Mouse (Mus musculus): ENCODE measurements around the gene Plppr1. TPM values are rescaled to one million over a fixed set of nuclear protein-coding genes. Genes with fewer than 3 reads are reported as not detected.

Plppr1 gene
- polyA plus RNA-seq, 1 experiment from 2014 or later, result 51.6 TPM

DNA sequence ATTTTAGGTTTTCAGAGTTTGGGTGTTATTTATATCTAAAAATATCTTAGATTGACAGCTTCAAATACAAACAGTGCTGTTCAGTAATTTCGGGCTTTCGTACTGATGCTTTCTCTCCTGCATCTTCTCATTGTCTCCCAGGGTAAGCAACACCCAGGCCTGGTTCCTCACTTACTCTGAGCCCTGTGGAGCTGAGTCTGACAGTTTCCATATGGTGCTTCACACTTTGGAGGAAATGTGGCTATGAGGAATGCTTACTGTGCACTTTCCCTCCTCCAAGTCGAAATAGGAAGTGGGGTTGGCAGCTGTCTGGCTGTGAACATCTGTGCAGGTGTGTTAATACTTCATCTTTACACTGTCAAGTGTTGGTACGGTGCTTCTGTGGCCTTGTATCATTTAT lies 85.7 kb downstream of the Plppr1 start:
- Histone ChIP-seq H3K4me3 (no peak overlapping the region), H3K36me3 (no peaks in the 10 kb centered on the region), H3K9me3 (no peaks in the 10 kb centered on the region), H3K4me1 (peaks cover 12% of the 10 kb centered on the region), H3K4me2 (replicated peaks) (no peak overlapping the region), H3K27me3 (no peaks in the 10 kb centered on the region), H3K27ac (replicated peaks) (no peak overlapping the region), H3K9ac (replicated peaks) (no peak overlapping the region)
- ATAC-seq (replicated peaks), result peak; percentile 29; the same call in 1 of the 2 replicates
- WGBS, result 56% methylated on average over 4 of the region's 4 CpGs

DNA sequence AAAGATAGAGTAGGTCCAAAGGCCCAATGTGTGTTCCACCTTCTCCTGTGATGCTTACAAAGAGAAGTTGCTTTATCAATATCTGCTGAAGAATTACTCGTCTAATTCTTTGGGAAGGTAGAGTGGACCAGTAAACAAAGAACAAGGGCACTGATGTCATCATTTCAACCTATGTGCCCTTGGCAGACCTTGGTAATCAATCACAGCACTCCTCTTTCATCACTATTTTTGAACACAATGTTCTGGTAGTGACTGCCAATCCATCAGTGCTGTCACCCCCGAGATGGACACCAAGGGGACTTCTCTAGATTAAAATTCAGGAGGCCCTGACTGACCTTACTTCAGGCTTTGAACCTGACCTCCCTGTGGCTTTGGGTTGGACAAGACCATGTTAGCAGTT lies 89.7 kb downstream of the Plppr1 start:
- Histone ChIP-seq H3K27me3 (no peaks in the 10 kb centered on the region), H3K4me1 (peaks cover 17% of the 10 kb centered on the region), H3K4me3 (no peak overlapping the region), H3K27ac (replicated peaks) (no peak overlapping the region), H3K36me3 (no peaks in the 10 kb centered on the region), H3K9me3 (no peaks in the 10 kb centered on the region), H3K9ac (replicated peaks) (no peak overlapping the region), H3K4me2 (replicated peaks) (no peak overlapping the region)
- ATAC-seq (replicated peaks), result no peak
- WGBS, result 66% methylated on average over 2 of the region's 2 CpGs

DNA sequence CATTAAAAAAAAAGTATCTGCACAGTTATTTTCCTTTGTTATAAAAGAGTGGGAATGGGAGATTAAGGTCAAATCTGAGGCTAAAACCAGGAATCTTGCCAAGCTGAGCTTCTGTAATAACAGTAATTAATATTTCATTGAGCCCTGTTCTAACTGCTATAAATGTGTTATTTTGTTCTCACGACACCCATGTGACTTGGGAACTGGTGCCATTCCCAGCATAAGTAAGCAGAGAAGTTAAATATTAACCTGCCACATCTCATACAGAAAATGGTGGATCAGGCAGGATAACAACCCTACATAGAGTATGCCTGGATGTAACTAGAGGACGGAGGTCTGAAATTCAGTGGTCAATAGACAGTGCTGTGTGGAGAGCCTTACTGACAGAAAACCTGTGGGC lies 90.2 kb downstream of the Plppr1 start:
- no peaks in the 10 kb centered on the region for H3K27me3 ChIP-seq
- H3K4me3 ChIP-seq, result no peak overlapping the region
- no peak overlapping the region for H3K9ac ChIP-seq (replicated peaks)
- no peak overlapping the region for H3K4me2 ChIP-seq (replicated peaks)
- H3K27ac ChIP-seq (replicated peaks), result no peak overlapping the region
- ATAC-seq (replicated peaks), result no peak
- no peaks in the 10 kb centered on the region for H3K36me3 ChIP-seq
- WGBS, result 76% methylated on average over 2 of the region's 2 CpGs
- H3K4me1 ChIP-seq, result peaks cover 17% of the 10 kb centered on the region
- no peaks in the 10 kb centered on the region for H3K9me3 ChIP-seq

DNA sequence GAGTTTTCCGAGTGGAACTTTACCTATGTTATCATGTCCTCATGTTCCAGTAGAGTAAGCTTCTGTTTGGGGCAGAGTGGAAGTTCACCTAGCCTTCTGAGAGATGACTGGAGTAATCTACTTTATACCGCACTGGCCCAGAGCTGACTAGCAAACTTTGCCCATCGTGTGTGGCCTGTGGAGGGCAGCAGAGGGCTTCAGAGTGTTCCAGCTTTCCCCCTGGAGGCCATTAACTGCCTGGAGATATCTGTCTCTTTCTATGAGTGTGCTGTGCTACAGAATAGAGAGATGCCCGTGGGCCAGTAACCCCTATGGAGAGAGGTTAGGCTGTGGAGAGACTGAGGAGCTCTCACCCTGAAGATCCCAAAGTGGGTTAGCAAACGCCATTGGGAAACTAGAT lies 94.8 kb downstream of the Plppr1 start:
- no peaks in the 10 kb centered on the region for H3K9me3 ChIP-seq
- H3K27ac ChIP-seq (replicated peaks), result no peak overlapping the region
- ATAC-seq (replicated peaks), result 0 out of 2 replicates have a peak, but pooled peaks have one; percentile 49
- no peak overlapping the region for H3K9ac ChIP-seq (replicated peaks)
- H3K4me2 ChIP-seq (replicated peaks), result no peak overlapping the region
- WGBS, result 31% methylated on average over 5 of the region's 5 CpGs
- peaks cover 12% of the 10 kb centered on the region for H3K4me1 ChIP-seq
- no peaks in the 10 kb centered on the region for H3K36me3 ChIP-seq
- no peaks in the 10 kb centered on the region for H3K27me3 ChIP-seq
- H3K4me3 ChIP-seq, result no peak overlapping the region

DNA sequence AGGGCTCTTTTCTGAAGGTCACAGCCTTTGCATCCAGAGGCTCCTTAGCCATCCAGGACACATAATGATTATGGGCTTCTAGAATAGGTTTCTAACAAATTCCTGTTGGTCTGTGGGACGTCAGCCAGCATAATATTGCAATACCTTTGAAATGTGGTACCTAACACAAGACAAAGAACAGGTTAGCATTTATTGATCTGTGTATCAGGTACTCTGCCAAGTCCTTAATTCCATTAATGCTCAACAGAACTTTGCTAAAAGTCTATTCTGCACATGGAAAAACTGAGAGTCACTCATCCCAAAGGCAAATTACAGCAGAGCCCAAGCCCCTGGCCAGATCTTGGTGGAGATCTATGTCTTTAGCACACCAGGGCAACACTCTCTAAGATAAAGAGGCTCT lies 97.7 kb downstream of the Plppr1 start:
- H3K9me3 ChIP-seq, result no peaks in the 10 kb centered on the region
- H3K4me1 ChIP-seq, result no peaks in the 10 kb centered on the region
- H3K27me3 ChIP-seq, result no peaks in the 10 kb centered on the region
- no peak overlapping the region for H3K4me2 ChIP-seq (replicated peaks)
- 81% methylated on average over 1 of the region's 1 CpGs for WGBS
- no peak overlapping the region for H3K9ac ChIP-seq (replicated peaks)
- no peaks in the 10 kb centered on the region for H3K36me3 ChIP-seq
- no peak overlapping the region for H3K4me3 ChIP-seq
- no peak for ATAC-seq (replicated peaks)
- H3K27ac ChIP-seq (replicated peaks), result no peak overlapping the region

DNA sequence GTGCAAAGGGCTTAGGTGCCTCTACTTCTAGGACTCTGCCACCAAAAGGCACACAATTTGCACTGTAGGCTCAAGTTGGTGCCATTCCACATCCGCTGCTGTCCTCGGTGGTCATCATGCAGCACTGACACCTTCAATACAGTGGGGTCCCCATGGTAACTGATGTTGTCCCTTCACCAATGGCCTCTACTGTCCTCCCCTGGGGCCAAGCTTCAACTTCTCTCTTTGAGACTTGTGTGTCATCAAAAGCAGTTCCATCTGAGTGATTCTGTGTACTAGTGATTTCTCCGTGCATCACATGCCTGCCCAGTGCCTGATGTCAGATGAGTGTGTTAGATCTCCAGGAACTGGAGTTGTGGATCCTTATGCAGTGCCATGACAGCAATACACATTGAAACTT lies 104.2 kb downstream of the Plppr1 start:
- no peak overlapping the region for H3K4me3 ChIP-seq
- H3K9me3 ChIP-seq, result no peaks in the 10 kb centered on the region
- no peak overlapping the region for H3K9ac ChIP-seq (replicated peaks)
- H3K27ac ChIP-seq (replicated peaks), result no peak overlapping the region
- WGBS, result 88% methylated on average over 3 of the region's 3 CpGs
- H3K36me3 ChIP-seq, result no peaks in the 10 kb centered on the region
- H3K4me1 ChIP-seq, result no peaks in the 10 kb centered on the region
- H3K27me3 ChIP-seq, result no peaks in the 10 kb centered on the region
- H3K4me2 ChIP-seq (replicated peaks), result no peak overlapping the region
- no peak for ATAC-seq (replicated peaks)

DNA sequence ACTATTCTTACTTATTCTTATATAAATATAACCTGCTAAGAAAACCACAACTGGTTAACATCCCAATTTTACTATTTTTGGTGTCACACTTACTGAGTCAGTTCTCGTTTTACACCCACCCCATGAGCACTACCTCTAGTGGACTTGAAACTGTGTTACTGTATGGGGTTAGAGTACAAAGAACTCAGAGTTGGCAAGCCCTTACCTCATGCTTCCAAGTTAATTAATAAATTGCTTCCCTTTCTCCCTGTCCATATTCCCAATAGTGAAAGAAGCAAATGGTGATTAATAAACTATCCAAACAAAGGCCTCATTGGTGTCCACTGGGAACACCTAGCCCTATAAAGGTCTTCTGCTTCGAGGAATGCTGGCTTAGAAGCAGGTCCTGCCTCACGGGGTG lies 107.3 kb downstream of the Plppr1 start:
- ATAC-seq (replicated peaks), result no peak
- Histone ChIP-seq H3K27me3 (no peaks in the 10 kb centered on the region), H3K27ac (replicated peaks) (no peak overlapping the region), H3K4me2 (replicated peaks) (no peak overlapping the region), H3K36me3 (no peaks in the 10 kb centered on the region), H3K9me3 (no peaks in the 10 kb centered on the region), H3K4me3 (no peak overlapping the region), H3K9ac (replicated peaks) (no peak overlapping the region), H3K4me1 (no peaks in the 10 kb centered on the region)
- WGBS, result 69% methylated on average over 3 of the region's 3 CpGs

DNA sequence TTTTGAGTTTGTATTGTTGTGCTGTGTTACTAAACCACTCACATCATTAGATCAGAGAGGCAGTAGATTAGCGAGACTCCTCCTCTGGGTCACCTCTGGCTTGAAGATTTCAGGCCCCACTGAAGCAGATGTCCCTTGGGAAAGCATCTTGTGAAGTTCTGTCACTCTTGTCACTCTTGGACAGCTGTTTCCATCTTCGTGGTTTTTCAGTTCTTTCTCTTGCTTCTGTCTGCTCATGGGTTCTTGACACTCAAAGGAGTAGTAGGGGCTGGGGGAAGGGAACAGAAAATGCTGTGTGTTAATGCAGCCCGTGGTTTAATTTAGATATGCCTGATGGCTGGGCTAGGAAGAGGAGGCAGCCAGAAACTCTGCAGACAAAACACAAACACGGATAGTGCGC lies 108.0 kb downstream of the Plppr1 start:
- Histone ChIP-seq H3K9me3 (no peaks in the 10 kb centered on the region), H3K36me3 (no peaks in the 10 kb centered on the region), H3K27ac (replicated peaks) (no peak overlapping the region), H3K4me3 (no peak overlapping the region), H3K9ac (replicated peaks) (no peak overlapping the region), H3K4me1 (no peaks in the 10 kb centered on the region), H3K4me2 (replicated peaks) (no peak overlapping the region), H3K27me3 (no peaks in the 10 kb centered on the region)
- 84% methylated on average over 5 of the region's 5 CpGs for WGBS
- no peak for ATAC-seq (replicated peaks)

DNA sequence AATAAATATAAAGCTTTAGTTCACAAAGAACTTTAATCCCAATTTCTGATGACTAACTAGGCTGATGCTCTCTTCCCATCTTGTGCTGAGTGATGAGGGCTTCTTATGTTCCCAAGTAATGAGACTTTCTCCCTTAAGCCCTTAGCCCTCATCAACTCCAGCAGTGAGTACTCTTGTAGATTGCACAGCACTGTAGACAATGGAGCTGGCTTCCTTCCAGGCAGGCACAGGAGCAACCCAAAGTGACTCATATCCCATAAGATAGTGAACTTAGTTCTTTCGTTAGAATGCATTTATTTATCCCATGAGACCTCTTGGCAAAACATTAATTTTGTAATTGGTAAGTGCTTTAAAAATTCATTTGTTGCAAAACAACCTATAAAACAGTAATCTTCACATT lies 110.4 kb downstream of the Plppr1 start:
- H3K4me1 ChIP-seq, result no peaks in the 10 kb centered on the region
- no peaks in the 10 kb centered on the region for H3K9me3 ChIP-seq
- H3K4me3 ChIP-seq, result no peak overlapping the region
- ATAC-seq (replicated peaks), result no peak
- H3K27ac ChIP-seq (replicated peaks), result no peak overlapping the region
- H3K4me2 ChIP-seq (replicated peaks), result no peak overlapping the region
- no peaks in the 10 kb centered on the region for H3K36me3 ChIP-seq
- 54% methylated on average over 1 of the region's 1 CpGs for WGBS
- no peak overlapping the region for H3K9ac ChIP-seq (replicated peaks)
- H3K27me3 ChIP-seq, result no peaks in the 10 kb centered on the region

DNA sequence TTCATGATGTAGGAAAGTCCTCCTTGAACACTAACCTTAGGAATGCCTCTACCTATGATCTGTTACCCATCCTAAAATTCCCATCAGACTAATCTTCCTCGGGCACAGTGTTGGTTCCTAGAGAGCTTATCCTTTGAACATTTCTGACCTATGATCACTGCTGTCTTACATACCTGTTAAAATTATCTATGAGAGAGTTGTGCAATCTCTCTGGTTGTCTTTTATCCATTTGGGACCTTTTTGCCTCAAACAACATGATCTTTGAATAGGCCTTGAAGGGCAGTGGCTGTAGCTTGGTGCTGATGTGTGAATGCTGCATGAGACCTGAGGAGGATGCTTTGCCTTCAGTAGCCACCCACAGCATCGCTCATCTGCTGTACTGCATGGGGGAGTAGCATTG lies 119.0 kb downstream of the Plppr1 start:
- H3K4me3 ChIP-seq, result no peak overlapping the region
- H3K4me1 ChIP-seq, result no peaks in the 10 kb centered on the region
- no peak overlapping the region for H3K9ac ChIP-seq (replicated peaks)
- no peaks in the 10 kb centered on the region for H3K27me3 ChIP-seq
- ATAC-seq (replicated peaks), result no peak
- H3K36me3 ChIP-seq, result no peaks in the 10 kb centered on the region
- H3K27ac ChIP-seq (replicated peaks), result no peak overlapping the region
- WGBS, result 84% methylated on average over 2 of the region's 2 CpGs
- H3K4me2 ChIP-seq (replicated peaks), result no peak overlapping the region
- H3K9me3 ChIP-seq, result no peaks in the 10 kb centered on the region

DNA sequence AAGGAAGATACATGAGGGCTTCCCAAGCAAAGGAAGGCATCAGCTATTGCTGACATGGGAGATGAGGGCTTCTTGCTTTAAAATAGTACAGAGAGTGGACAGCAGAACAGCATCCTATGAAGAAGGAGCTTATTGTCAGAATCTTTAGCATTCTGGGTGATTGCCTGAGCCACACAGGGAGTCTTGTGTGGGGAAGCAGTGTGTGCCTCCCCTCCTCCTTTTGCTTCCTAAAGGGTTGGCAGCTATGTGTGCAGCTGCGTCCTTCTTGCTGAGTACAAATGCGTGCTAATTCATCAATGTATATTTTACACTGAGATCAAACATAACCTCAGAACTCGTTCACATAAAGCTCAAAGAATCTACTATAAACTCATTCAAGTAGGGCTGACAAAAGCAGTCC lies 119.8 kb downstream of the Plppr1 start:
- Histone ChIP-seq H3K9me3 (no peaks in the 10 kb centered on the region), H3K4me3 (no peak overlapping the region), H3K4me1 (no peaks in the 10 kb centered on the region), H3K36me3 (no peaks in the 10 kb centered on the region), H3K27me3 (no peaks in the 10 kb centered on the region), H3K27ac (replicated peaks) (no peak overlapping the region), H3K9ac (replicated peaks) (no peak overlapping the region), H3K4me2 (replicated peaks) (no peak overlapping the region)
- WGBS, result 52% methylated on average over 3 of the region's 3 CpGs
- no peak for ATAC-seq (replicated peaks)

DNA sequence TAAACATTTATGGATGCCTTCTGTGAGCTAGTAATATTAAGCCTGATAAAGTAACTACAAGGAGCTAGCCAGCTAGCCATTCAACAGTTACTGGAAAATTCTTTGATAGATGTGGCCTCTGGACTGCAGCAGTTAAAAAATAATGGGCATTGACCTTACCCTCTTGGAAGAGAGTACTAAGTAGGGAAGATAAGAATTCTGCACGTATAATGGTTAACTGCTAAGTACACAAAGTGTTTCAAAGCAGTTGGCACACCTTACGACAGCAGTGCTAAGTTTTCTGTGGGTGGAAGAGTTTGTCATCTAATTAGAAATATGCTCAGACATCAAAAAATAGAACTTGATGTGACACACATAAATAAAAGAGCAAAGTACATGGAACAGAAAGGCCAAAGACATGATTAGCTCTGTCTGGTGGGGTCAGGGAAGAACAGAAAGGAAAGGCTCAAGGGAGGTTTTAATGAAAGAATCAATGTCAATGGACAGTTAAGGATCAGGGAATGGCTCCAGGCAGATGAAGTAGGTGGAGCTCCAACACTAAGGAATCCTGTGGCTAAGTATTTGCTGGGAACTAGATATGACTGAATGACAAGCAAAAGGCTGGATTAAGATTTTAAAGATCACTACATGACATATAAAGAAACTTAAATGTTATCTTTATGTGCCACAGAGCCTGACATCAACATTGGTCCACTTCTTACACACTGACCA lies 120.6 kb downstream of the Plppr1 start:
- Histone ChIP-seq H3K27ac (replicated peaks) (no peak overlapping the region), H3K27me3 (no peaks in the 10 kb centered on the region), H3K4me1 (no peaks in the 10 kb centered on the region), H3K36me3 (no peaks in the 10 kb centered on the region), H3K4me3 (no peak overlapping the region), H3K4me2 (replicated peaks) (no peak overlapping the region), H3K9ac (replicated peaks) (no peak overlapping the region), H3K9me3 (no peaks in the 10 kb centered on the region)
- no peak for ATAC-seq (replicated peaks)
- WGBS, result 69% methylated on average over 2 of the region's 2 CpGs

DNA sequence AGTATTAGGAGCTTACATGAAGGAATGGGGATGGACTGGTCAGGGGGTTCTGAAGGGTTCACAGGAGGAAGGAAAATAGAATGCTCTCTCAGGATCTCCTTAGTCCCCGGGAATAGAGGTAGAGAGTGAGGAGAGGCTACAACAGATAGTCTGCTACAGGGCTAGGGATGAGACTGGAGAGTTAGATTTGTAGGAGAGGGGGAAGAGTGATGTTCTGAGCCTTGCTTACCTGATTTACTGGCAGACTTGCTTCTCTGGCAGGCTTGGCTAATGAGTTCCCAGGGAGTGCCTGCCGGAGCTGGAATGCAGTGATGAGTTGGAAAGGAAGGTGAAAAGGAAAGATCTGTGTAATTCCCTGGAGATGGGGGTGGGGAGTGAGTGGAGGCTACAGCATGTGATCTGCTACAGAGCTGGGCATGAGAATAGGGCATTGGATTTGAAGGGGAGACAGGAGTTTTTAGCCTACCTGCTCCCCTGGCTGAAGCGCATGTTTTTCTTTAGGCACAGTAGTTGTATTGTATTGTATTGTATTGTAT lies 131.0 kb downstream of the Plppr1 start:
- H3K4me3 ChIP-seq, result no peak overlapping the region
- 53% methylated on average over 3 of the region's 3 CpGs for WGBS

More for the DNA sequence above, 131.0 kb downstream of the Plppr1 start:
- no peaks in the 10 kb centered on the region for H3K27me3 ChIP-seq
- no peaks in the 10 kb centered on the region for H3K4me1 ChIP-seq
- no peaks in the 10 kb centered on the region for H3K36me3 ChIP-seq
- no peak overlapping the region for H3K27ac ChIP-seq (replicated peaks)
- no peak overlapping the region for H3K9ac ChIP-seq (replicated peaks)
- H3K9me3 ChIP-seq, result no peaks in the 10 kb centered on the region
- ATAC-seq (replicated peaks), result no peak; the same call in 1 of the 2 replicates
- no peak overlapping the region for H3K4me2 ChIP-seq (replicated peaks)
